Mouse (Mus musculus): ENCODE data around the gene Sppl2b.

GRCm38 (mm10) chr10:80880131-80880641, 25.1 kb downstream of the Sppl2b start:
- peak; percentile 34; the same call in 1 of the 2 replicates for TF ChIP-seq CTCF (IDR thresholded peaks at IDR 0.05; ENCODE audit: insufficient read depth, low read depth, low read length)
- TF ChIP-seq POLR2A (IDR thresholded peaks at IDR 0.05; ENCODE audit: insufficient read depth, low read depth, low read length) = no peak

Data from olfactory bulb, adult 2 months (tissue).